Mouse (Mus musculus): ENCODE measurements around the gene Tmem100.

GRCm38 (mm10) chr11:90073201-90073600, 43.1 kb downstream of the Tmem100 start:
- TF ChIP-seq CTCF (IDR thresholded peaks at IDR 0.05; ENCODE audit: control insufficient read depth, insufficient read depth, low read length) (no peak), POLR2A (IDR thresholded peaks at IDR 0.05; ENCODE audit: borderline replicate concordance, control insufficient read depth, low read depth, low read length) (no peak)

Measured in bone marrow, adult 2 months (tissue).